Mouse (Mus musculus) embryonic stem cell, embryonic (primary cell): ENCODE measurements at regions not wholly inside any gene's neighbourhood (a gene's known extent, or its start where the extent isn't known, plus 50 kb on each side); places are given as distances from the start of the nearest gene placed in this dataset.

ENCODE experiments used
- CTCF ChIA-PET, 4 experiments: fragments of 300-600 bp in 2 of 4; fragments of 350-600 bp in 2 of 4; sonication (Branson Sonifier 250); formaldehyde crosslinking; loops; one replicate each; lab custom pipeline; 2022; ENCODE audit warnings: inconsistent platforms in 2 of 4; lab: Charles Lee
- POLR2A ChIA-PET, 4 experiments: fragments of 300-600 bp in 2 of 4; fragments of 350-600 bp in 2 of 4; sonication (Branson Sonifier 250); formaldehyde crosslinking; loops; one replicate each; lab custom pipeline; 2022; ENCODE audit warnings: antibody characterized with exemption in 4 of 4, inconsistent platforms in 1 of 4; lab: Charles Lee

DNA sequence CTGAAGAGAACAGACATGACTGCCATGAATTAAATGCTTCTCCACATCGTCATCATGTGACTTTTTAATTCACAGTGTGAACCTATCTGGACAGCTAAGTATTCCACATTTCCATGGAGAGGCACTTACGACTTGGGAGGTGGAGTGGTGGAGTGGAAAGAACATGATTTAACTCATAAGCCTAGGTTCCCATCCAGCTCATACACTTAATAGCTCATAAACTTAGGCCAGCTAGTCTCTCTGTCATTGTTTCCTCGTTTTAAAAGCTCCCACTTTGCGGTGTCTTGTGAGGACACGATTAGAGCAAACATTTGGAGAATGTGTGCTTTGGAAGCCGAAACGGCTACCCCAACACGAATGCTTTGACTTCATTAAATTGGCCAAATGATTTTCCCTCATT, 346.0 kb upstream of the Mpdz start:
- POLR2A ChIA-PET, result no interaction called here
- CTCF ChIA-PET, result interaction anchor here in 1 of 4 experiments (0.6 kb wide), 1 partner anchor 448 kb away, joined by 3 read pairs; no protein-coding TSS in a partner anchor

DNA sequence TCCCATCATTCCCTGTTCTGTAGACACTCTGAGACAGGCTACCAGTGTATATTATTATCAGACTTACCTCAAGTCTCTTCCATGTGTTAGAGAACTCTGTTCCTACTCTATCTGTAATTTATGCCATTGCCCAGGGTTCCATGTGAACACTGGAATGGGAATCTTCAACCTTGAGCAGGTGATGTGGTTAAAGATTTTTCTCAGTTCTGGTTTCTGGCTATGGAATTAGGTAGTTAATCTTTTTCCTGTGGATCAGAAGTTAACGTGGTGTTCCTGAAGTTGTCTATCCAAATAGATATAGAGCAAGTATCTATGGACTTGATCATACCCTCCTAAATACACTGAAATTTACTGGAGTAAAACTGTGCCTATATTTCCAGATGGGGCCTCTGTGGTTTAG, 339.4 kb upstream of the Mpdz start:
- POLR2A ChIA-PET, result no interaction called here
- CTCF ChIA-PET, result no interaction called here

DNA sequence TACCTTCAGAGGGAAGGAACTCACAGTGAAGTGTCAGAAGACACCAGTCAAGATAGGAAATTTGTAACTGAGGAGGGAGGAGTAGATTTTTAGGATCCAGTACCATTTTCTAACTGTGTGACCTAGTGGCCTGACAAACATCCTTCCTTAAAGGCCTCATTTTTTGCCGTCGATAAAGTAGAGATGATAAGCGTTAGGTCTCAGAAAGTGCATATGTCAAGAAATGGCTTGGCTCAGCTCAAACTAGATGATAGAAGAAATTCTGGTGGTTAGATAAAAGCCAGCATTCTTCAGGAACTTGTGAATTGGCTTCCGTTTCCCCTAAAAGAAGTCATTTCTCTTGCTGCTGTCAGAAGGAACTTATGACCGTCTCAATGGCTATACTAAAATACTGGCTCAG, 324.1 kb upstream of the Mpdz start:
- POLR2A ChIA-PET, result no interaction called here
- CTCF ChIA-PET, result no interaction called here

DNA sequence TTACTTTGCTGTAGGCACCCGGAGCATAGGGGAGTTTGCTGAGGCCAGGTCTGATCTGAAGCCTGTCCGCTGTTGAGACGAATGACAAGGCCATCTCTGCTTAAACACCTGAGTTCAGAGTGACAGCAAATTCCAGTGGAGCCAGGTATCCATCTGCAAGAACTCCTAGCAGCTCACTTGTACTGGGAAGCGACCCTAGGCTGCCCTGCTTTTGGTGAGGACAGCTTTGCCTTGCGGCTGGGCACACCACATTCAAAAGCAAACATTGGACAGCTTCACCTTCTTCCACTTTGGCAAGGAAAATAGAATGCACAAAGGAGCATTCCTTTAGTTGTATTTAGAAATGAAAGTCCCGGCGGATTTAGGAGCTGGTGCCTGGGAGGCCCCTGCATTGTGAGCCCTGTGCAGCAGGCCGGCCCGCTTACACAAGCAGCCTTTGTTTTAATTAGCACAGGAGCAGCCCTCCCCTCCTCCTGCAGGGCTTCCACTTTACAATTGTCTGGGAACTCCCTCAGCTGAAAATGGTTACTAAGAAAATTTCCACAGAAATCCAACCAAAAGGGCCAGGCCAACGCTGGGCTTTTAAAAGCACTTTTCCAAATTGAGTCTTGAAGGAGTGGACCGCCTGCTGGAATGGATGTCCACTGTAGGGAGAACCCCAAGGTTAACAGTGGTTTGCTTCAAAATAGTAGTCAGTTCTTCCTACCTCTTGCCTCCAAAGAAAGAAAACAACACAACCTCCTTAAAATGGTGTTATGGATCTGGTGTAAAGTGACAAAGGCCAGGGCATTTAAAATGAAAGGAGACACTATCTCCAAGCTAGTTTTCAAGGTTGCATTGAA, 321.6 kb upstream of the Mpdz start:
- CTCF ChIA-PET, result interaction anchor here in 1 of 4 experiments (0.6 kb wide), 1 partner anchor 8 kb away, joined by 3 read pairs; no protein-coding TSS in a partner anchor
- POLR2A ChIA-PET, result no interaction called here

DNA sequence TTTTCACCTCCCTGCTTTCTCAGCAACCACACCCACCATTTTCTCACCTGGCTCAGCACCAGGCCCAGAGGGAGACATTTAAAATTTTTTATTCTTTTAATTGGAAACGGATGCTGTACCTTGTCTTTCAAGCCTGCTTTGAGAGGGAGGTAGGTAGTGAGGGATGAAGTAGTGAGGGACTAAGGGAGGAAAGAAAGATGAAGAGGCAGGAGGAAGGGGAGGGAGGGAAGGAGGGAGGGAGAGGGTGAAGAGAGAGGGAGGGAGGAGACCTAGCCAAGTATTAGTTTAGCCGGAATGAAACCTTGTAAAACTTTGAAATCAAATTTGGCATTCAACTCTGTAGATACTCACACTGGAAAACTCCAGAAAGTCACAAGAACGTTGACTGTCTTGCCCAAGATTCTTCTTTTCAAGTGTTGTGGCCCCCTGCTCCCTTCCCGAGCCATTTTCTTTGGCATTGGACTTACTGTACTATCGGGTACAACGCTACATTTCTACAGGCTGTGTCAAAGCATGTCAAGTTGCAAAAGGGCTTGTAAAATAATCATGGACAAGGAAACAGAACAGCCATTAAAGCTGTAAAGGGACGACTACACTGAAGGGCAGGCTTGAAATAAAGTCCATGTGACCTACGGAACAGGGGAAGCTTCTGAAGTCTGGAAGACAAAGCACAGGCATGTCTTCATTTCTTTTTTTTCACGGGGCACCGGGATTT, 320.9 kb upstream of the Mpdz start:
- CTCF ChIA-PET, result no interaction called here

DNA sequence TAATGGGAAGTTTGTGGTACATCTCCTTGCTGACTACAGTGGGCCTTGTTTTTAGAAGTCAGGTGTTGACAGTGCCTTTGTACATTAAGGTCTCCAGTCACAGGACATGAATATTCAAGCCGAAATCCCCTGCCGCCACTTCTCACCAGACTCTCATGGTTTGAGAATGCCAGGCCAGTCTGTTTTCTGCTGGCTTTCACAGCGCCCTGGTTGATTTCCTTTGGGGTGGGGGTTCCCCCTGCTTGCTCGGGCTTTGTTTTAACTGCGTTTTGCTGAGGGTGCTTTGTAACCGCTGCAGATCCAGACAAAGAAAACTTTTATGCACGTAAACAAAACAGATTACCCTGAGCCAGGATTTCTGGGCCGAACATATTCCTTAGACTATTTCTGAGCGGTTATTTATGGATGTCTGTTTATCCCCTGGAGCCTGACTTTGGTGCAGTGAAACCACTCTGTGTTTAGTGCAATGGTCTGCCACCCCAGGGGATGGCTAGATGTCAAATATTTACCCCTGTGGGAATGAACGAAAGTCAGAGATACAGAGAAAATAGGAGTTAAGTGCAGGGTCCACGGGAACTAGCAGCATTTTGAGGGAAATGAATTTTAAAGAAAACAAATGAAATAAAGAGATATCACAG, 320.1 kb upstream of the Mpdz start:
- ChIA-PET CTCF (no interaction called here), POLR2A (no interaction called here)

More for the DNA sequence above, 320.9 kb upstream of the Mpdz start:
- POLR2A ChIA-PET, result no interaction called here

DNA sequence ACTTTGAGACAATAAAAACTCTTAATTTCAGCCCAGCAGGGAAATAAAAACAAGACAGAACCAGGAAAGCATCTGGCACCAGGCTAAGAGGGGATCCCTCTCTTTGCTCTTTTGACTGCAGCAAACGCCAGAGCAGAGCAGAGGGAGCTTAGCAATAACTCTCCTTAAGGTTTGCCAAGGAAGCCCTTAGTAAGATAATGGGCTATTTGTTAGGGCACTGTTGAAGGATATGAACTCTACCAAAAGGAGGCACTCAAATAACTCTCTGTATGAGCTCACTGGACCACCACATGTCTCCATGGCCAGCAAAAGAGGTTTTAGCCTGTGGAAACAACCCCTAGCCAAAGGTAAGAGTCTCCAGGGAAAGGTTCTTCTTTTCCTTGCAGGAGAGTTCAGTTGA, 315.3 kb upstream of the Mpdz start:
- CTCF ChIA-PET, result no interaction called here
- POLR2A ChIA-PET, result no interaction called here

DNA sequence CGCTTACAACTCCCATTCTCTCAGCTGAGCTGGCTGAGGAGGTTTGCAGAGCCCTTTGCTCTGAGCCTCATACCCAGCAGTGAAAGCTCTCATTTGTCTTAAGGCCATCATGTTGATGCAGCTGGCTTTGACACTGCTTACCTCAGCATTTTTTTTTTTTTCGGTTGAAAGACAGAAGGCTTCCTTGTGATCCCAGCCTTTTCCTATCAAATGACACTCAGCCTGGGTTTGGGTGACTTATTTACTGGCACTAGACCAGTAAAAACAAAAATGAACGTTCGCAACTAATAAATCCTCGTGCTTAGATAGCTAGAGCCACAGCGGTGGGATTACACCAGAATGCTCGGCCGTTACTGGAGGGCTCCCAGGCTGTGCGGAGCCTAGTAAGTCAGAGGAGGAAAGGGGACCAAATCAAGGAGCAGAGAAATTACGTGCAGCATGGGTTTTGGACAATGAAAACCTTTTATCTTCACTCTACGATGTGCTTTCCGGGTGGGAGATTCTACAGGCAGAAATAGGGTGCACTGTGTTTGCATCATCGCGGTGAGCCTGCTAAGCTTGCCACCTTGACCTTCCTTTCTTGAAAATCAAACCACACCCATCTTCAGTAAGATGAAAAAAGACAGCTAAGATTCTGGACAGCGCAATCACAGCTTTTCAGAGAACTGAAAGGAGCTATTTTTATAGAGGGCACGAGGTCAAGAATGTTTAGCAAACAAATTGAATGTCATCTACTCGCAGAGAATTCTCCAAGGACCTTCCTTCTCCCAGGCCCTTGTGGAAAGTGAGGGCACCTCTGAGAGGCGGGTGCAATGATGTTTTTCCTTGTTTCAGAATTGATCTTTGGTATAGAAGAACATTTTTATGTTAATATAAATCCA, 302.3 kb upstream of the Mpdz start:
- POLR2A ChIA-PET, result interaction anchor here in 1 of 4 experiments (0.6 to 1.0 kb wide), 3 partner anchors 10 to 301 kb away, joined by 3 to 5 read pairs (median 3); no protein-coding TSS in a partner anchor
- CTCF ChIA-PET, result no interaction called here

DNA sequence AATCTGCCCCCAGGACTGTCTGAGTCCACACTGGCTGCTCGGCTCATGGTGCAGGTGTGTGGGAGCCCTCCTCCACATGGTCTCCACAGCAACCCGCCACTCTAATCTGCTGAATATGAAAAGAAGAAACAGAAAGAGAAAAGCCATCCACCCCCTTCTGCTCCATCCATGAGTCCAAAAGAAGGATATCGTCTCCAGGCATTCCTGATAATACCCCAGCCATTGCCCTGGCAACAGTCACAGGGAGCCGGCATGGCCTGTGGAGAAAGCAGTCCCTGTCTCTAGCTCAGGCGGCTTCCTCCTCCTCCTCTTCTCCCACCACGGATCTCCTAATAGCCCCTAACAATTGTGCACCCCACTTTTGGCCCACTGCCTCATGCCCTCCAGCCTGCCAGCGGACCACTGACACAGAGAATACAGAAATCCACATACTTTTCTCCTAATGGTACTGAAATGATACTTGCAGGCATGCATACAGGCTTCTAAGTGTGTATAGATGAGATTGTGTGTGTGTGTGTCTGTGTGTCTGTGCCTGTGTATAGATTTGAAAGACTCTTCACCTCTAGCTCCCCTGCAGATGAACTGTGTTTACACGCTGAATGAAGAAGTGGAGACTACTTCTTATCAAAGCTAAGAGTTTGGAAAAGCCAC, 301.5 kb upstream of the Mpdz start:
- ChIA-PET POLR2A (interaction anchor here in 1 of 4 experiments (0.6 to 1.0 kb wide), 3 partner anchors 10 to 300 kb away, joined by 3 to 5 read pairs (median 3); no protein-coding TSS in a partner anchor), CTCF (no interaction called here)

DNA sequence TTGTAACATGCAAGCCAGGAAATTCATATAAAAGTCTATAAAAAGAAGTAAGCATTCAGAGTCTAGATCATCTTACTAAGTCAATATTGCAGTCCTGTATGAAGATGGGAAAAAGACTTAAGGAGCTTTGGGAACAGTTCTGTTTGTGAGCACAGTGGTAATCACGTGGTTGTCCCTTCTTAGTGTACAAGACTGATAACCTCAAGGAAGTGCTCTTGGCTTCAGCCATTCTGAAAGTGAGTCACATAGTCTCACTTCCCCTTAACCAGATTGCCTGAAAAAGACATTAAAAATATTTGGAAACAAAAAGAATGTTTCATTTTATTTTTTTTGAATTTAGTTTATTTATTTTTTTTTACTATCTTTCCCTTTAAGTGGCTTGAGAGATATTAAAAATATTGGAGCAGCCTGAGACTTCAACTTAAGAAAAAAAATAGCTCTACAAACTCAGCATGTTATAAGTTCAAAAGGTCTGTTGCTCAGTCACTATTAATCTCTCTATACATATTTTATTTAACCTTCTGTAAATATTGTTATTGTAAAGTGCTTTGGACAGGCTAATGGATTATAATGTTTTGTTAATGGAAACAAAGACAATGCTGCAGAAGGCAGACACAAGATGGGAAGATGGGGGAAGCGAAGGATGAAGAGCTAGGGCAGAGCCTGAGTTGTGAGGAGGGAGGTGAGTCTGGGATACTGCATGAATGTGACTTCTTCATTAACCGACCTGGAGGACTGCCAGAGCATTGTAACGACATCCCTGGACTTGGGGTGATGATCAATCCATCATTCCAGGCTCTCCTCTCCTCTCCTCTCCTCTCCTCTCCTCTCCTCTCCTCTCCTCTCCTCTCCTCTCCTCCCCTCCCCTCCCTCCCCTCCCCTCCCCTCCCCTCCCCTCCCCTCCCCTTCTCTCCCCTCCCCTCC, 300.2 kb upstream of the Mpdz start:
- ChIA-PET POLR2A (no interaction called here), CTCF (no interaction called here)

DNA sequence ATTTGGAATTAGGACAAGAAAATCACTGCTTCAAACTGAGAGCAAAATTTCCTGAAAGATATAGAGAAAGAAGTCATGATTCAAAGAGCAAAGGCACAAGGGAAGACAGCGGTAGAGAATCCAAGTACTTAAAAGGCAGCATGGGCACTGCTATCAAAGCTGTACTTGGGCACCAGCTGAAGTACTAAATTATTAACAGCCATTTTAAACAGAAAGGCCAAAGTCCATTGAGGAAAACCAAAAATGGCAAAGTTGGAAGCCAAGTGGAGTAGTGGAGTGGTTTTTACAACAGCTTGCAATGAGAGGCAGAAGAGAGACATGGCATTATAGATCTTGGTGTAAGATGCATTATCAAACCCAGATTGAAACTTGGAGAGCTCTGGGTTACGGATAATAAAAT, 291.8 kb upstream of the Mpdz start:
- POLR2A ChIA-PET, result interaction anchor here in 1 of 4 experiments (1.3 kb wide), 1 partner anchor 10 kb away, joined by 3 read pairs; no protein-coding TSS in a partner anchor
- CTCF ChIA-PET, result no interaction called here

DNA sequence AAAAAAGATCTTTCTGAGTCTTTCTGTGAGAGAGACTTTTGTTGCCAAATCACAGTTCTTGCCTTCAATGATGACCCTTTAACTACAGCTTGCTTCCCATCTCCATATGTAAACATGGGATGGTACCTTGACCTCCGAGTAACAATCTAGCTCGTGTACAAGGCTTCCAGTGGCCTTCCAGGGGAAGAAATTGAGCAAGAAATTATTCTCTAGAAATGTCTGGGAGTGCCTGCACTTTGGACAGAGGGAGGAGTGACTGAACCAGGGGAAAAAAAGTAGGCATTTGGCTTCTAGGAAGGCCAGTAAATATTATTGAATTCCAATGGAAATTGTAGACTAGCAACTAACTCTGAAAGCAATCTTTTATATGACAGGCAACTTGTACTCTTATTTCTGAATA, 287.8 kb upstream of the Mpdz start:
- ChIA-PET POLR2A (no interaction called here), CTCF (no interaction called here)

DNA sequence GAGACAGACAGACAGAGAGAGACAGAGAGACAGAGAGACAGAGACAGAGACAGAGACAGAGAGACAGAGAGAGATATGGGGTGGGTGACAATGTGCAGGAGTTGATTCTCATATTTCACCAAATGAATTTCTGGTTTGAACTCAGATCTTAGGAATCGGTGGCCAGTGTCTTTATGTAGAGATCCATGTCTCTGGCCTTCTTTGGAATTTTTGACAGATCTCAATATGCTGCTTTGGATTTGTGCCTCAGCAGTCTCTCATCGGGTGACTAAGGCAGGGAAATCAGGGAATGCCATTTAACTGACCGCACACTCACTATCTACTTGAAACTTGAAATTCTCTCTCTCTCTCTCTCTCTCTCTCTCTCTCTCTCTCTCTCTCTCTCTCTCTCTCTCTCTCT, 286.3 kb upstream of the Mpdz start:
- CTCF ChIA-PET, result no interaction called here
- POLR2A ChIA-PET, result interaction anchor here in 1 of 4 experiments (0.8 kb wide), 1 partner anchor 10 kb away, joined by 4 read pairs; no protein-coding TSS in a partner anchor

DNA sequence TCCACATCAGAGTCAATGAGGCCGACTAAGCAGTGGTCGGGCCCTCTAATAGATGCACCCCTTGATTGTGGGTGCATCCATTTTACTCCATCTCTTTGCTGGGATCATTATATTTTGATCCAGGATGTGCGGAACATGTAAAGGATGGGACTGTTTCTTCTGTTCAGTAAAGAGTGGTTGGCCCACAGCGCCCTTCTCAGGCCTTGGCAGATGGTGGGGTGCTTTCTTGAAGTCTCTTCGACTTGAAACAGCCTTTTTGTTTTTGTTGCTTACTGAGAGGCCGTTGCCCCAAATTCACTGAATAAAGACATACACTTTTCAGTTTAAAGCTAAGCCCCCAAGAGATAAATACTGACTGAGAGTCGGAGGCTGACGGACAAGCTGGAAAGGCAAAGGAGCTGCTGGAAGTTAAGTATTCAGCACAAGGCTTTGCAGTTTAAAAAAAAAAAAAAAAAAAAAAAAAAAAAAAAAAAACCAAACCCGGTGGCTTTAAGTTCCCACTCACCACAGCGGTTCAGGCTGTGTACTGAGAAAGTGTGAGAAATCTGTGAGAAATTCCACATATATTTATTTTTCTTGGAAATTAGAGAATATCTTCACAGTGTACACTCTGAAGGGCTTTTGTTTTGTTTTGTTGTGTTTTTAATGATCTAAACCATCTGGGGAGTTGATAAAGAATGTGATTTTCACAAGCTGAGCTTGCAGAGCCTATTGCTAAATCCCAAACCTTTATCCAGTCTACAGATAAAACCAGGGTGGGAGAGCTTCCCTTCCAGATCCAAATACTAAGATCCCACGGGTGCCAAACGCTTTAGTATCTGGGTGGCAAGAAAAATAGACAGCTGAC, 285.3 kb upstream of the Mpdz start:
- POLR2A ChIA-PET, result interaction anchor here in 2 of 4 experiments (0.7 kb wide), 2 partner anchors 198 to 323 kb away, joined by 4 to 6 read pairs; no protein-coding TSS in a partner anchor

DNA sequence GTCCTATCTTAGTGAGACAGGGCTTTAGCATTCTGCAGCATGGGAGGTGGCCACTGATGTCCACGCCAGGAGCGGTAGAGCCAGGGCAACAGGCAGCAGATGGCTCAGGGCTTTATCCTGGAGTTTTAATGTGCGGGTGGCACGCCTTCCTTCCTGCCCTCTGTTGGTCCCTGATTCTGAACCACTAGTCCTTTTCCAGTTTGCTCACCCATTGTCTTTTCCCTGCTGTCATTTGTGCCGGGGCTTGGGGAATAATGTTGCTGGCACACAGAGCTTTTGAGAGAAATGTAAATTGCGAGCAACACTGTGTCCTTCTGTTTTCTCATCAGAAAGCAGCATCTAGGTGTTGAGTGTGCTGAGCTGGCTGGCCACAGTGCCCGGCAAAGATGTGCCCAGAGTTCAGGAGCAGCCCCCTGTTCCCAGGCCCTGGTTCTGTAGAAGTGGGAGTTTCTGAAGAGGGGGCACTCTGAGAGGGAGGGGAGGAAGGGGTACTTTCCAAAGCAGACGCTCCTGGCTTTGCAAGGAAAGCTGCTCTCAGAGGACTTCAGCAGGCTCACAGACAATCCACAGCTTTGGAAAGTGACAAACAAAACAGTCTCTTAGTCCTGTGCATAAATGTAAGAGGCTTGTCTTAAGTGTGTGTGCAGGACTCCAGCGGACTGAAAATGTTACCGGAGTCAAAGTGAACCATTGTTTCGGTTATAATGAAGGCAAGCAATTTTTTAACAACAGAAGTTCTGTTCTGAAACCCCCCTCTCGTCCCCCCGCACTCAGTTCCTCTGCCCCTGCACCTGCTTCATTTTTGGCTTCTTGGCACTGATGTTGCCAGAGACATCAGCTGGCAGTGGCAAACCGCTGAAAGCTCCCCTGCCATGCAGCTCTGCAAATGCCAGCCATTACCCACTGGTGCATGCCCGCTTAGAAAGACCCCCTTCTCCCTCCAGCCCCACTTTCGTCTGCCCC, 284.4 kb upstream of the Mpdz start:
- CTCF ChIA-PET, result interaction anchor here in 1 of 4 experiments (0.7 kb wide), 1 partner anchor 667 kb away, joined by 5 read pairs; no protein-coding TSS in a partner anchor
- POLR2A ChIA-PET, result interaction anchor here in 2 of 4 experiments (0.5 to 0.7 kb wide), 2 partner anchors 58 to 197 kb away, joined by 3 to 4 read pairs; no protein-coding TSS in a partner anchor

More for the DNA sequence above, 285.3 kb upstream of the Mpdz start:
- CTCF ChIA-PET, result interaction anchor here in 1 of 4 experiments (0.7 kb wide), 1 partner anchor 666 kb away, joined by 5 read pairs; no protein-coding TSS in a partner anchor
